Mouse (Mus musculus) cerebellum, adult 2 months (tissue): ENCODE measurements around the gene Efhd2. TPM values are rescaled to one million over a fixed set of nuclear protein-coding genes. Genes with fewer than 3 reads are reported as not detected.

Experiments used
- DNase-seq, 2 experiments: peaks; one replicate each; pipeline ENCODE4 v3.0.0; 2021
- H3K27ac ChIP-seq: fragments of 200-500 bp; 2 replicates; pipeline ENCODE4 v1.5.1; 2012; ENCODE audit warnings: low read length, control low read depth, inconsistent platforms; ENCODE audit not compliant: insufficient read depth
- H3K27me3 ChIP-seq: fragments of 200-500 bp; 2 replicates; pipeline ENCODE4 v1.6.1; 2012; ENCODE audit warnings: inconsistent platforms, mild to moderate bottlenecking, low read length, moderate library complexity; ENCODE audit not compliant: control insufficient read depth, insufficient read depth
- H3K4me1 ChIP-seq: fragments of 200-500 bp; 2 replicates; pipeline ENCODE4 v1.6.1; 2011; ENCODE audit warnings: low read length; ENCODE audit not compliant: control insufficient read depth, insufficient read depth
- H3K4me3 ChIP-seq: fragments of 200-500 bp; replicated peaks from 2 replicates; pipeline ENCODE3; 2011; ENCODE audit warnings: mild to moderate bottlenecking, low read depth, low read length, control low read depth; ENCODE audit not compliant: insufficient read depth
- CTCF ChIP-seq: fragments of 200-500 bp; IDR thresholded peaks from 2 replicates; pipeline ENCODE4 v1.5.1; 2011; ENCODE audit warnings: low read depth, mild to moderate bottlenecking, control low read depth, low read length, moderate library complexity, borderline replicate concordance; ENCODE audit not compliant: insufficient read depth
- POLR2A ChIP-seq: fragments of 200-500 bp; IDR thresholded peaks from 2 replicates; pipeline ENCODE4 v1.6.1; 2011; ENCODE audit warnings: low read length, control low read depth, borderline replicate concordance; ENCODE audit not compliant: insufficient read depth
- WGBS: fragments of 180-500 bp; shearing (Covaris S2); methylation state at CpG from one replicate; pipeline ENCODE4 v1.1.7; 2018; 5-methylcytosine and 5-hydroxymethylcytosine counted together
- polyA plus RNA-seq: library from polyadenylated mRNA; depleted of rRNA; stranded (reverse); fragments of >200 nt; gene quantifications from 2 replicates; pipeline ENCODE4 v1.2.3, GENCODE M21; 2012

Efhd2 gene
- polyA plus RNA-seq, 1 experiment, result 152 TPM

GRCm38 (mm10) chr4:141870666-141871332 lies 3.9 kb downstream of the Efhd2 start:
- no peak overlapping the region for H3K4me3 ChIP-seq
- no peak for TF ChIP-seq CTCF
- no peak for TF ChIP-seq POLR2A
- peaks cover 51% of the 10 kb centered on the region for H3K4me1 ChIP-seq
- DNase-seq, result peak; percentile 63 to 76
- H3K27ac ChIP-seq, result peak overlapping the region; percentile 22; the same call in 1 of the 2 replicates
- WGBS, result 20% methylated on average over 11 of the region's 11 CpGs
- no peaks in the 10 kb centered on the region for H3K27me3 ChIP-seq

GRCm38 (mm10) chr4:141869436-141870215 lies 5.1 kb downstream of the Efhd2 start:
- H3K27me3 ChIP-seq, result no peaks in the 10 kb centered on the region
- TF ChIP-seq CTCF (no peak), POLR2A (no peak)
- DNase-seq, result no peak
- H3K4me3 ChIP-seq, result no peak overlapping the region
- 92% methylated on average over 5 of the region's 5 CpGs for WGBS
- H3K27ac ChIP-seq, result no peak overlapping the region
- peaks cover 54% of the 10 kb centered on the region for H3K4me1 ChIP-seq

GRCm38 (mm10) chr4:141868051-141868450 lies 6.7 kb downstream of the Efhd2 start:
- H3K27me3 ChIP-seq, result no peaks in the 10 kb centered on the region
- H3K4me3 ChIP-seq, result no peak overlapping the region
- WGBS, result 86% methylated on average over 10 of the region's 10 CpGs
- peaks cover 51% of the 10 kb centered on the region for H3K4me1 ChIP-seq
- TF ChIP-seq POLR2A (no peak), CTCF (no peak)
- H3K27ac ChIP-seq, result no peak overlapping the region
- no peak for DNase-seq

- no peak overlapping the region for H3K27ac ChIP-seq
- H3K4me1 ChIP-seq, result peaks cover 47% of the 10 kb centered on the region
- no peak overlapping the region for H3K4me3 ChIP-seq
- whole genome bisulfite sequencing, result 22% methylated on average over 4 of the region's 4 CpGs
- peak; percentile 60 to 61 for DNase-seq
- H3K27me3 ChIP-seq, result no peaks in the 10 kb centered on the region
- TF ChIP-seq POLR2A (no peak), CTCF (no peak)
Measured at GRCm38 (mm10) chr4:141867498-141867897, 7.2 kb downstream of the Efhd2 start.

- no peaks in the 10 kb centered on the region for H3K27me3 ChIP-seq
- peak; percentile 47 for DNase-seq
- WGBS, result 41% methylated on average over 10 of the region's 10 CpGs
- no peak overlapping the region for H3K4me3 ChIP-seq
- TF ChIP-seq CTCF (no peak), POLR2A (no peak)
- no peak overlapping the region for H3K27ac ChIP-seq
- peaks cover 43% of the 10 kb centered on the region for H3K4me1 ChIP-seq
Measured at GRCm38 (mm10) chr4:141866933-141867490, 7.7 kb downstream of the Efhd2 start.

- peak; percentile 32 to 52 for DNase-seq
- no peak for TF ChIP-seq CTCF
- TF ChIP-seq POLR2A, result no peak
- WGBS, result 70% methylated on average over 5 of the region's 5 CpGs
- Histone ChIP-seq H3K4me1 (peaks cover 32% of the 10 kb centered on the region), H3K27me3 (no peaks in the 10 kb centered on the region), H3K27ac (no peak overlapping the region), H3K4me3 (no peak overlapping the region)
Measured at GRCm38 (mm10) chr4:141865600-141865999, 9.1 kb downstream of the Efhd2 start.

- 93% methylated on average over 5 of the region's 5 CpGs for WGBS
- Histone ChIP-seq H3K4me1 (peaks cover 31% of the 10 kb centered on the region), H3K27me3 (no peaks in the 10 kb centered on the region), H3K27ac (no peak overlapping the region), H3K4me3 (no peak overlapping the region)
- DNase-seq, result no peak
- no peak for TF ChIP-seq POLR2A
- TF ChIP-seq CTCF, result no peak
Measured at GRCm38 (mm10) chr4:141865006-141865405, 9.7 kb downstream of the Efhd2 start.

GRCm38 (mm10) chr4:141864506-141864905 lies 10.2 kb downstream of the Efhd2 start:
- DNase-seq, result no peak
- no peaks in the 10 kb centered on the region for H3K27me3 ChIP-seq
- 95% methylated on average over 8 of the region's 8 CpGs for WGBS
- H3K4me3 ChIP-seq, result no peak overlapping the region
- H3K27ac ChIP-seq, result no peak overlapping the region
- peaks cover 29% of the 10 kb centered on the region for H3K4me1 ChIP-seq
- TF ChIP-seq CTCF (no peak), POLR2A (no peak)
